Mouse (Mus musculus) heart, embryonic 16.5 days (tissue): ENCODE measurements around the gene Medag. TPM values are rescaled to one million over a fixed set of nuclear protein-coding genes. Genes with fewer than 3 reads are reported as not detected.

Experiments used
- ATAC-seq: fragments of 200-750 bp; cut with Nextera tagmentation; replicated peaks from 2 replicates; pipeline ENCODE4 v1.8.0; 2017; ENCODE audit warnings: moderate number of reproducible peaks; ENCODE audit not compliant: insufficient read depth, low FRiP score; ENCODE audit errors: extremely low read depth
- H3K27ac ChIP-seq: fragments of 300-500 bp; sonication (generic); 2 replicates; pipeline ENCODE4 v1.5.1; 2014; ENCODE audit warnings: mild to moderate bottlenecking, low read length, control low read depth, moderate library complexity
- H3K27me3 ChIP-seq: fragments of 300-500 bp; sonication (generic); 2 replicates; pipeline ENCODE4 v1.6.1; 2014; ENCODE audit warnings: low read length, mixed read lengths; ENCODE audit not compliant: control insufficient read depth, insufficient read depth
- H3K36me3 ChIP-seq: fragments of 300-500 bp; sonication (generic); 2 replicates; pipeline ENCODE4 v1.6.1; 2014; ENCODE audit not compliant: control insufficient read depth, insufficient read depth
- H3K4me1 ChIP-seq: fragments of 300-500 bp; sonication (generic); 2 replicates; pipeline ENCODE4 v1.6.1; 2014; ENCODE audit warnings: low read length, mixed read lengths; ENCODE audit not compliant: control insufficient read depth, insufficient read depth
- H3K4me2 ChIP-seq: fragments of 300-500 bp; sonication (generic); 2 replicates; pipeline ENCODE4 v1.6.1; 2014; ENCODE audit warnings: low read depth, mild to moderate bottlenecking, control low read depth, low read length
- H3K4me3 ChIP-seq: fragments of 300-500 bp; sonication (generic); 2 replicates; pipeline ENCODE4 v1.5.1; 2014; ENCODE audit warnings: mild to moderate bottlenecking, control low read depth, low read length
- H3K9ac ChIP-seq: fragments of 300-500 bp; sonication (generic); 2 replicates; pipeline ENCODE4 v1.6.1; 2014; ENCODE audit warnings: low read length, control low read depth
- H3K9me3 ChIP-seq: fragments of 300-500 bp; sonication (generic); replicated peaks from 2 replicates; pipeline ENCODE4 v1.6.1; 2016; ENCODE audit warnings: low read length; ENCODE audit not compliant: control insufficient read depth
- WGBS: fragments of 180-500 bp; shearing (Covaris S2); extraction: QIAGEN DNeasy Blood & Tissue Kit; methylation state at CpG from one replicate; pipeline ENCODE4 v1.1.7; 2014; 5-methylcytosine and 5-hydroxymethylcytosine counted together
- polyA plus RNA-seq: library from polyadenylated mRNA; unstranded; fragments of >200 nt; fragmentation: Nextera tagmentation; extraction: Ambion mirVana; gene quantifications from 2 replicates; pipeline ENCODE4 v1.2.1, GENCODE M21; 2015

The Medag gene
- polyA plus RNA-seq, 1 experiment from 2014 or later, result 2.2 TPM

DNA sequence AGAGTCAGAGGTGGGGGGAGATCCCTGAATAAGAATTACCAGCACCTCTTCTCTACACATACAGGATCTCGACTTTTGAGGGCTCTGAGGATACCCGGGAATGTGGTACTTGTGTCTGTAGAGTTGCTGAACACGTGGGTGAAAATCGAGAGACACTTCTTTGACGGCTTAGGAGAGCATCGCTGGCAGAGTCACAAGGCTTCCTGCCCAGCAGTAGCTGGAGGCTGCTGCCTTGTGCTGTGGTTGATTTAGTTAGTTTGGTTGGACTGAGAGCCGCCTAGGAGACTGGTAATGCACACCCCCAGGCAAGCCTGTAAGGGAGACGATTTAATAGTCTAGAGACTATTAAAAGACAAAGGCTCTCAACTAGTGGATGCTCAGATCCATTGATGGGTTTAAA is 39.5 kb upstream of the Medag start:
- Histone ChIP-seq H3K27me3 (no peaks in the 10 kb centered on the region; the same call in 1 of the 2 replicates), H3K4me2 (no peak overlapping the region), H3K36me3 (no peaks in the 10 kb centered on the region), H3K9ac (no peak overlapping the region), H3K4me1 (peaks cover 37% of the 10 kb centered on the region), H3K4me3 (no peak overlapping the region), H3K9me3 (no peaks in the 10 kb centered on the region), H3K27ac (no peak overlapping the region)
- 83% methylated on average over 8 of the region's 8 CpGs for WGBS
- no peak for ATAC-seq

GRCm38 (mm10) chr5:149373224-149373623 is 38.3 kb upstream of the Medag start:
- no peak overlapping the region for H3K9ac ChIP-seq
- no peak overlapping the region for H3K27ac ChIP-seq
- 0 out of 2 replicates have a peak overlapping the region, but pooled peaks have one; percentile 2 for H3K4me2 ChIP-seq
- H3K4me1 ChIP-seq, result peaks cover 37% of the 10 kb centered on the region
- no peaks in the 10 kb centered on the region for H3K9me3 ChIP-seq
- no peak overlapping the region for H3K4me3 ChIP-seq
- no peaks in the 10 kb centered on the region; the same call in 1 of the 2 replicates for H3K27me3 ChIP-seq
- WGBS, result 5% methylated on average over 9 of the region's 9 CpGs
- H3K36me3 ChIP-seq, result no peaks in the 10 kb centered on the region
- peak; percentile 43 for ATAC-seq

DNA sequence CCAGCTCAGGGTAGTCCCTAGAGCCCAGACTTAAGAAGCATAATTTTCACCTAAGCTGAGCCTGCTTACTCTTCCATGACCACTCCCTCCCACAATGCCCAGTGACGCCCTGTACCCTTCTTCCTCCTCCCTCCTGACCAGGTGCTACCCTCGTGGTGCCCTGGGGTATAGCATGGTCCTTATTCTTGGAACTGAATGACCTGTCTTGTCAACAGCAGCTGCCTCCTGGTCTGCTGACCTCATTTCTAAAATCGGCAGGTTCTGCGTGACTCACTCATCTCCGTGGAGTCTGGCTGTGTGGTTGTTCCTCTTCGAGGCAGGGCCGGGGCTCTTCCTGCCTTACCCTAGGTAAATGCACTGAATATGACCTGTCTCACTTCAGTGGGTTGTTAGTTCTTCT is 37.5 kb upstream of the Medag start:
- H3K4me1 ChIP-seq, result peaks cover 29% of the 10 kb centered on the region
- H3K27ac ChIP-seq, result no peak overlapping the region
- no peak overlapping the region for H3K4me3 ChIP-seq
- H3K36me3 ChIP-seq, result no peaks in the 10 kb centered on the region
- H3K27me3 ChIP-seq, result no peaks in the 10 kb centered on the region; the same call in 1 of the 2 replicates
- H3K9me3 ChIP-seq, result no peaks in the 10 kb centered on the region
- H3K9ac ChIP-seq, result no peak overlapping the region
- no peak for ATAC-seq
- no peak overlapping the region for H3K4me2 ChIP-seq
- 26% methylated on average over 7 of the region's 7 CpGs for WGBS

- Histone ChIP-seq H3K4me3 (peak overlapping the region; percentile 21; the same call in 1 of the 2 replicates), H3K9me3 (no peaks in the 10 kb centered on the region), H3K27ac (peak overlapping the region; percentile 26; the same call in 1 of the 2 replicates), H3K27me3 (no peaks in the 10 kb centered on the region; the same call in 1 of the 2 replicates), H3K4me2 (peak overlapping the region; percentile 43), H3K4me1 (peaks cover 26% of the 10 kb centered on the region), H3K36me3 (no peaks in the 10 kb centered on the region), H3K9ac (peak overlapping the region; percentile 58; the same call in 1 of the 2 replicates)
- 38% methylated on average over 14 of the region's 14 CpGs for WGBS
- ATAC-seq, result no peak
Measured at GRCm38 (mm10) chr5:149375074-149375888, 36.3 kb upstream of the Medag start.

DNA sequence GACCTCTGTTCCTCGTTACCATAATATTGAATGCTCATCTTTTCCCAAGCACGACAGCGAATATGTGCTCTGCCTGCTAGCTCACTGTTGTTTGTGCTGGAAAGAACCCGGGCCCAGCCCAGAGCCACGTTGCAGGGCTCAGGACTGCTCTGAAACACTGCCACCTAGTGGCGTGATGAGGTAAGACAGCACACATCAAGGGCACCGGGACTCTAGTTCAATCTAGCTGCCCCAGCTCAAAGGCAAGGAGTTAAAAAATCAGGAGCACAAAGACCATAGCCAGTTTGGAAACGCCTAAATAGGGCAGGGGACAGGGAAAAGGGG is 35.7 kb upstream of the Medag start:
- no peaks in the 10 kb centered on the region; the same call in 1 of the 2 replicates for H3K27me3 ChIP-seq
- peak overlapping the region; percentile 21; the same call in 1 of the 2 replicates for H3K4me3 ChIP-seq
- peaks cover 26% of the 10 kb centered on the region for H3K4me1 ChIP-seq
- peak overlapping the region; percentile 26; the same call in 1 of the 2 replicates for H3K27ac ChIP-seq
- 0% methylated on average over 8 of the region's 8 CpGs for WGBS
- ATAC-seq, result peak; percentile 69
- H3K9me3 ChIP-seq, result no peaks in the 10 kb centered on the region
- H3K4me2 ChIP-seq, result peak overlapping the region; percentile 43
- peak overlapping the region; percentile 58; the same call in 1 of the 2 replicates for H3K9ac ChIP-seq
- no peaks in the 10 kb centered on the region for H3K36me3 ChIP-seq

GRCm38 (mm10) chr5:149376367-149376766 is 35.2 kb upstream of the Medag start:
- Histone ChIP-seq H3K36me3 (no peaks in the 10 kb centered on the region), H3K9ac (no peak overlapping the region), H3K9me3 (no peaks in the 10 kb centered on the region), H3K27me3 (no peaks in the 10 kb centered on the region; the same call in 1 of the 2 replicates), H3K4me2 (no peak overlapping the region), H3K27ac (no peak overlapping the region), H3K4me1 (peaks cover 26% of the 10 kb centered on the region), H3K4me3 (no peak overlapping the region)
- WGBS, result 74% methylated on average over 7 of the region's 7 CpGs
- ATAC-seq, result no peak

DNA sequence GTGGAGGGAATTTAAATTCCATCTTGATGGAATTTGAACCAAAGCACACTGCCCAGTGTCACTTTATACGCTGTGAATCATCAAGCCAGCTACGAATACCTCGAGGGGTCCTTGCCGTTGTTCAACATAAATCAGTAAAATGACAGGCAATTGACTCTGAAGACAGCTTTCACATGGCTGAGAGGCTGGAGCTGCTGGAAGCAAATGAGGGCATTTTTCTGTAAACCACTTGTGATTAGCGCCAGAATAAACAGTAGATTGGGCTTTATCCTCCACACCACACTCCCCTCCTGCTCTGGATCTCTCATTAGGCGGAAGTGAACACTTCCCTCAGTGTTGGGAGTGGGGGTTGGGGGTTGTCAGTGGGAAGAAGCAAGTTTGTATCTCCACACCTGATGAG is 34.3 kb upstream of the Medag start:
- H3K9ac ChIP-seq, result no peak overlapping the region
- peaks cover 26% of the 10 kb centered on the region for H3K4me1 ChIP-seq
- 17% methylated on average over 6 of the region's 6 CpGs for WGBS
- no peaks in the 10 kb centered on the region for H3K27me3 ChIP-seq
- H3K4me2 ChIP-seq, result no peak overlapping the region
- no peak overlapping the region for H3K4me3 ChIP-seq
- H3K9me3 ChIP-seq, result no peaks in the 10 kb centered on the region
- no peak for ATAC-seq
- H3K36me3 ChIP-seq, result no peaks in the 10 kb centered on the region
- no peak overlapping the region for H3K27ac ChIP-seq

DNA sequence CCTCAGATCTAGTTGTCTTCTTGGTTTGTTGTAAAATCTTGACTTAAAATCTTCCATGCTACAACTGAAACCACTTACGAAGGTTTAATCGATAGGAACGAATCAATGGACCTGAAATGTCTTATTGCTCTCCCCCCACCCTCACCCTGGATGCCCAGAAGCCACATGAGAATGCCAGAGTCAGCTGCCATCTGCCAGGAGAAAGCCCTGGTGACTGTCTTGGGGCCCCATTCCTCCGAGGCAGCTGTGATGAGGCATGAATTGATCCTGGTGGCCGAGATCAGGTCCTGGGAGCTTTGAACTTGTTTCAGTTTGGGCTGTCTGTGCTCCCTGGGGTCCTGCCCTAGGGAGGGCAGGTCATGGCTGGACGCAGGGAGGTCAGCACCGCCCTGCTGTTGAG is 33.0 kb upstream of the Medag start:
- Histone ChIP-seq H3K27ac (no peak overlapping the region), H3K4me1 (peaks cover 17% of the 10 kb centered on the region)
- WGBS, result 81% methylated on average over 7 of the region's 7 CpGs

GRCm38 (mm10) chr5:149379131-149379784 is 32.3 kb upstream of the Medag start:
- H3K4me2 ChIP-seq, result no peak overlapping the region
- ATAC-seq, result no peak
- H3K36me3 ChIP-seq, result no peaks in the 10 kb centered on the region
- H3K4me1 ChIP-seq, result peaks cover 10% of the 10 kb centered on the region
- no peaks in the 10 kb centered on the region for H3K9me3 ChIP-seq
- H3K27me3 ChIP-seq, result no peaks in the 10 kb centered on the region
- 81% methylated on average over 16 of the region's 16 CpGs for WGBS
- H3K27ac ChIP-seq, result no peak overlapping the region
- H3K9ac ChIP-seq, result no peak overlapping the region
- H3K4me3 ChIP-seq, result no peak overlapping the region

More for the DNA sequence above, 33.0 kb upstream of the Medag start:
- Histone ChIP-seq H3K4me2 (no peak overlapping the region), H3K9me3 (no peaks in the 10 kb centered on the region), H3K4me3 (no peak overlapping the region), H3K36me3 (no peaks in the 10 kb centered on the region), H3K9ac (no peak overlapping the region), H3K27me3 (no peaks in the 10 kb centered on the region)
- ATAC-seq, result no peak
